Mouse (Mus musculus) ES-E14 (cell line): ENCODE measurements at regions not wholly inside any gene's neighbourhood (a gene's known extent, or its start where the extent isn't known, plus 50 kb on each side); places are given as distances from the start of the nearest gene placed in this dataset.

Source experiments
- DNase-seq: peaks from one replicate; pipeline ENCODE4 v3.0.0-alpha.2; 2013; ENCODE audit warnings: low read depth, low spot score
- H3K27ac ChIP-seq: 2 replicates; pipeline ENCODE4 v1.5.1; 2012; ENCODE audit warnings: low read depth, mild to moderate bottlenecking, low read length, moderate library complexity, mixed read lengths; ENCODE audit not compliant: poor library complexity, insufficient read depth, severe bottlenecking
- H3K36me3 ChIP-seq: 2 replicates; pipeline ENCODE4 v1.6.1; 2012; ENCODE audit warnings: mild to moderate bottlenecking, low read length, moderate library complexity, mixed read lengths; ENCODE audit not compliant: control insufficient read depth, poor library complexity, insufficient read depth, severe bottlenecking
- H3K4me1 ChIP-seq, 2 experiments: fragments of 150-350 bp in 1 of 2; sonication (generic) in 1 of 2; 2 replicates each; pipeline ENCODE4 v1.6.1; 2012; ENCODE audit warnings: low read length in 2 of 2, mild to moderate bottlenecking in 1 of 2, mixed read lengths in 1 of 2; ENCODE audit not compliant: control insufficient read depth in 2 of 2, insufficient read depth in 2 of 2, poor library complexity in 1 of 2
- H3K4me3 ChIP-seq, 2 experiments: fragments of 150-350 bp in 1 of 2; sonication (generic) in 1 of 2; 2 replicates each; pipeline ENCODE4 v1.5.1; 2012; ENCODE audit warnings: low read length in 2 of 2, low read depth in 1 of 2, mild to moderate bottlenecking in 1 of 2, mixed read lengths in 1 of 2; ENCODE audit not compliant: insufficient read depth in 1 of 2, poor library complexity in 1 of 2, severe bottlenecking in 1 of 2
- H3K9ac ChIP-seq: 2 replicates; pipeline ENCODE4 v1.6.1; 2012; ENCODE audit warnings: low read depth, mild to moderate bottlenecking, low read length, mixed read lengths; ENCODE audit not compliant: poor library complexity, insufficient read depth, severe bottlenecking
- H3K9me3 ChIP-seq: fragments of 150-350 bp; sonication (generic); 2 replicates; pipeline ENCODE4 v1.6.1; 2012; ENCODE audit warnings: low read depth, mild to moderate bottlenecking, low read length; ENCODE audit not compliant: control insufficient read depth, insufficient read depth
- CHD2 ChIP-seq: IDR thresholded peaks from 2 replicates; pipeline ENCODE4 v1.6.1; 2014; ENCODE audit warnings: mild to moderate bottlenecking, low read depth, low read length, inconsistent platforms
- HCFC1 ChIP-seq: IDR thresholded peaks from 2 replicates; pipeline ENCODE4 v1.6.1; 2012; ENCODE audit warnings: low read length, inconsistent platforms, borderline replicate concordance; ENCODE audit not compliant: insufficient read depth
- MAFK ChIP-seq: IDR thresholded peaks from 2 replicates; pipeline ENCODE4 v1.6.1; 2014; ENCODE audit warnings: mild to moderate bottlenecking, low read depth, low read length, inconsistent platforms; ENCODE audit not compliant: insufficient read depth
- ZC3H11A ChIP-seq: IDR thresholded peaks from 2 replicates; pipeline ENCODE4 v1.6.1; 2012; ENCODE audit warnings: low read depth, mild to moderate bottlenecking, inconsistent platforms, low read length, borderline replicate concordance
- ZNF384 ChIP-seq: IDR thresholded peaks from 2 replicates; pipeline ENCODE4 v1.6.1; 2012; ENCODE audit warnings: low read depth, low read length, inconsistent platforms
- in situ Hi-C, 2 experiments: fragments of 600-800 bp; cut with MboI; formaldehyde crosslinking; loops; one replicate each; pipeline ENCODE4 v1.15.1; 2025; ENCODE audit warnings: low sequenced_read_pairs in 2 of 2, inconsistent platforms in 1 of 2; ENCODE audit not compliant: unreplicated experiment in 2 of 2

- Histone ChIP-seq H3K9ac (no peak overlapping the region), H3K4me1 (no peaks in the 10 kb centered on the region), H3K27ac (no peak overlapping the region), H3K9me3 (no peaks in the 10 kb centered on the region), H3K36me3 (no peaks in the 10 kb centered on the region), H3K4me3 (no peak overlapping the region)
- TF ChIP-seq CHD2: no peak
- no peak for TF ChIP-seq ZNF384
- no peak for TF ChIP-seq ZC3H11A
- TF ChIP-seq HCFC1: no peak
- no peak for TF ChIP-seq MAFK
- in situ Hi-C loops: no loop called here
- no peak for DNase-seq
Observed at GRCm38 (mm10) chr12:27437661-27438345, 95.4 kb upstream of the Sox11 start.

GRCm38 (mm10) chr12:27431338-27431737 lies 89.0 kb upstream of the Sox11 start:
- no peak for TF ChIP-seq HCFC1
- H3K36me3 ChIP-seq: no peaks in the 10 kb centered on the region
- DNase-seq: no peak
- no peak overlapping the region for H3K9ac ChIP-seq
- H3K4me1 ChIP-seq: no peaks in the 10 kb centered on the region
- H3K27ac ChIP-seq: no peak overlapping the region
- no peak overlapping the region for H3K4me3 ChIP-seq
- in situ Hi-C loops: no loop called here
- no peaks in the 10 kb centered on the region for H3K9me3 ChIP-seq

- TF ChIP-seq ZNF384 (no peak), MAFK (no peak), ZC3H11A (no peak), HCFC1 (no peak), CHD2 (no peak)
- in situ Hi-C loops: no loop called here
- Histone ChIP-seq H3K4me1 (no peaks in the 10 kb centered on the region), H3K27ac (no peak overlapping the region), H3K9ac (no peak overlapping the region), H3K4me3 (no peak overlapping the region), H3K36me3 (no peaks in the 10 kb centered on the region), H3K9me3 (no peaks in the 10 kb centered on the region)
- DNase-seq: no peak
Observed at GRCm38 (mm10) chr12:27417387-27418009, 75.1 kb upstream of the Sox11 start.

- Histone ChIP-seq H3K36me3 (no peaks in the 10 kb centered on the region), H3K27ac (no peak overlapping the region), H3K4me1 (peaks cover 0 to 2% of the 10 kb centered on the region in 2 experiments; a peak in 1 of 4 replicates), H3K4me3 (no peak overlapping the region), H3K9me3 (no peaks in the 10 kb centered on the region), H3K9ac (no peak overlapping the region)
- TF ChIP-seq MAFK (no peak), CHD2 (no peak), ZC3H11A (no peak), HCFC1 (no peak), ZNF384 (no peak)
- in situ Hi-C loops: no loop called here
- DNase-seq: no peak
Observed at GRCm38 (mm10) chr12:27410555-27410954, 68.2 kb upstream of the Sox11 start.

GRCm38 (mm10) chr12:27408440-27408839 lies 66.1 kb upstream of the Sox11 start:
- Histone ChIP-seq H3K36me3 (no peaks in the 10 kb centered on the region), H3K9me3 (no peaks in the 10 kb centered on the region), H3K9ac (no peak overlapping the region), H3K4me3 (no peak overlapping the region), H3K4me1 (peaks cover 0 to 2% of the 10 kb centered on the region in 2 experiments; a peak in 1 of 4 replicates), H3K27ac (no peak overlapping the region)
- TF ChIP-seq ZNF384 (no peak), HCFC1 (no peak), MAFK (no peak), ZC3H11A (no peak), CHD2 (no peak)
- in situ Hi-C loops: no loop called here
- DNase-seq: no peak
